Mouse (Mus musculus) intestine, embryonic 14.5 days (tissue): ENCODE results near the gene Rptor. TPM values are rescaled to one million over a fixed set of nuclear protein-coding genes. Genes with fewer than 3 reads are reported as not detected.

Experiments used
- ATAC-seq: fragments of 200-750 bp; cut with Nextera tagmentation; replicated peaks from 2 replicates; pipeline ENCODE4 v1.8.0; 2017; ENCODE audit warnings: low read depth, moderate number of reproducible peaks, moderate TSS enrichment, moderate library complexity; ENCODE audit not compliant: low FRiP score, low TSS enrichment
- DNase-seq: peaks from one replicate; pipeline ENCODE4 v3.0.0-alpha.2; 2018; ENCODE audit warnings: low spot score
- H3K27ac ChIP-seq: fragments of 300-500 bp; sonication (generic); 2 replicates; pipeline ENCODE4 v1.5.1; 2014; ENCODE audit warnings: low read depth, mild to moderate bottlenecking, control low read depth
- H3K27me3 ChIP-seq: fragments of 300-500 bp; sonication (generic); replicated peaks from 2 replicates; pipeline ENCODE4 v1.6.1; 2014; ENCODE audit warnings: low read length, control low read depth; ENCODE audit not compliant: control insufficient read depth, insufficient read depth
- H3K36me3 ChIP-seq: fragments of 300-500 bp; sonication (generic); 2 replicates; pipeline ENCODE4 v1.6.1; 2014; ENCODE audit warnings: low read length, control low read depth; ENCODE audit not compliant: control insufficient read depth, insufficient read depth
- H3K4me1 ChIP-seq: fragments of 300-500 bp; sonication (generic); replicated peaks from 2 replicates; pipeline ENCODE4 v1.6.1; 2014; ENCODE audit warnings: low read length, control low read depth, mixed read lengths; ENCODE audit not compliant: control insufficient read depth, insufficient read depth
- H3K4me2 ChIP-seq: fragments of 300-500 bp; sonication (generic); 2 replicates; pipeline ENCODE4 v1.6.1; 2014; ENCODE audit warnings: low read length
- H3K4me3 ChIP-seq: fragments of 300-500 bp; sonication (generic); 2 replicates; pipeline ENCODE4 v1.5.1; 2014; ENCODE audit warnings: low read depth, low read length, control low read depth, mixed read lengths
- H3K9ac ChIP-seq: fragments of 300-500 bp; sonication (generic); 2 replicates; pipeline ENCODE4 v1.6.1; 2014; ENCODE audit warnings: mild to moderate bottlenecking, low read length
- H3K9me3 ChIP-seq: fragments of 300-500 bp; sonication (generic); 2 replicates; pipeline ENCODE4 v1.6.1; 2016; ENCODE audit warnings: low read length, control low read depth; ENCODE audit not compliant: control insufficient read depth
- WGBS: fragments of 180-500 bp; shearing (Covaris S2); extraction: QIAGEN DNeasy Blood & Tissue Kit; methylation state at CpG from one replicate; pipeline ENCODE4 v1.1.7; 2014; 5-methylcytosine and 5-hydroxymethylcytosine counted together
- polyA plus RNA-seq: library from polyadenylated mRNA; unstranded; fragments of >200 nt; fragmentation: Nextera tagmentation; extraction: Ambion mirVana; gene quantifications from 2 replicates; pipeline ENCODE4 v1.2.1, GENCODE M21; 2014

Gene Rptor
- polyA plus RNA-seq, 1 experiment from 2014 or later, result 12.9 TPM

- 34% methylated on average over 4 of the region's 4 CpGs for WGBS
- Histone ChIP-seq H3K4me3 (no peak overlapping the region), H3K9me3 (no peaks in the 10 kb centered on the region), H3K4me1 (peaks cover 8% of the 10 kb centered on the region; the same call in 1 of the 2 replicates), H3K9ac (no peak overlapping the region), H3K36me3 (no peaks in the 10 kb centered on the region), H3K27ac (no peak overlapping the region), H3K4me2 (no peak overlapping the region), H3K27me3 (no peaks in the 10 kb centered on the region)
- no peak for DNase-seq
- ATAC-seq, result no peak
Observed at GRCm38 (mm10) chr11:119732961-119733656, 130.4 kb downstream of the Rptor start.

GRCm38 (mm10) chr11:119733657-119733990 is 130.9 kb downstream of the Rptor start:
- Histone ChIP-seq H3K4me3 (no peak overlapping the region), H3K36me3 (no peaks in the 10 kb centered on the region), H3K9me3 (no peaks in the 10 kb centered on the region), H3K9ac (no peak overlapping the region), H3K4me1 (peaks cover 8% of the 10 kb centered on the region; the same call in 1 of the 2 replicates), H3K27ac (no peak overlapping the region), H3K27me3 (no peaks in the 10 kb centered on the region), H3K4me2 (no peak overlapping the region)
- ATAC-seq (no peak), DNase-seq (no peak)
- WGBS, result 96% methylated on average over 7 of the region's 7 CpGs

- ATAC-seq (no peak), DNase-seq (no peak)
- Histone ChIP-seq H3K4me1 (peaks cover 8% of the 10 kb centered on the region; the same call in 1 of the 2 replicates), H3K9ac (no peak overlapping the region), H3K9me3 (no peaks in the 10 kb centered on the region), H3K4me2 (no peak overlapping the region), H3K27ac (no peak overlapping the region), H3K27me3 (no peaks in the 10 kb centered on the region), H3K4me3 (no peak overlapping the region), H3K36me3 (no peaks in the 10 kb centered on the region)
- 76% methylated on average over 2 of the region's 2 CpGs for WGBS
Observed at GRCm38 (mm10) chr11:119735152-119735551, 132.4 kb downstream of the Rptor start.

GRCm38 (mm10) chr11:119738990-119739846 is 136.5 kb downstream of the Rptor start:
- Histone ChIP-seq H3K4me2 (no peak overlapping the region), H3K9me3 (no peaks in the 10 kb centered on the region), H3K4me3 (no peak overlapping the region), H3K36me3 (peaks cover 5% of the 10 kb centered on the region; the same call in 1 of the 2 replicates), H3K27me3 (no peaks in the 10 kb centered on the region), H3K4me1 (no peaks in the 10 kb centered on the region; the same call in 1 of the 2 replicates), H3K27ac (no peak overlapping the region), H3K9ac (no peak overlapping the region)
- no peak for ATAC-seq
- no peak for DNase-seq
- 77% methylated on average over 7 of the region's 7 CpGs for WGBS

GRCm38 (mm10) chr11:119741401-119741800 is 138.7 kb downstream of the Rptor start:
- DNase-seq (no peak), ATAC-seq (no peak)
- H3K36me3 ChIP-seq, result peaks cover 5% of the 10 kb centered on the region; the same call in 1 of the 2 replicates
- no peak overlapping the region for H3K9ac ChIP-seq
- H3K9me3 ChIP-seq, result no peaks in the 10 kb centered on the region
- no peaks in the 10 kb centered on the region for H3K27me3 ChIP-seq
- no peak overlapping the region for H3K27ac ChIP-seq
- no peak overlapping the region for H3K4me2 ChIP-seq
- H3K4me3 ChIP-seq, result no peak overlapping the region
- no peaks in the 10 kb centered on the region; the same call in 1 of the 2 replicates for H3K4me1 ChIP-seq
- WGBS, result 81% methylated on average over 1 of the region's 1 CpGs

- Histone ChIP-seq H3K27ac (no peak overlapping the region), H3K27me3 (no peaks in the 10 kb centered on the region), H3K4me2 (no peak overlapping the region), H3K4me1 (no peaks in the 10 kb centered on the region; the same call in 1 of the 2 replicates), H3K4me3 (no peak overlapping the region), H3K9ac (no peak overlapping the region), H3K9me3 (no peaks in the 10 kb centered on the region), H3K36me3 (peaks cover 5% of the 10 kb centered on the region; the same call in 1 of the 2 replicates)
- ATAC-seq (no peak), DNase-seq (no peak)
- 64% methylated on average over 4 of the region's 4 CpGs for WGBS
Observed at GRCm38 (mm10) chr11:119744436-119744835, 141.7 kb downstream of the Rptor start.

DNA sequence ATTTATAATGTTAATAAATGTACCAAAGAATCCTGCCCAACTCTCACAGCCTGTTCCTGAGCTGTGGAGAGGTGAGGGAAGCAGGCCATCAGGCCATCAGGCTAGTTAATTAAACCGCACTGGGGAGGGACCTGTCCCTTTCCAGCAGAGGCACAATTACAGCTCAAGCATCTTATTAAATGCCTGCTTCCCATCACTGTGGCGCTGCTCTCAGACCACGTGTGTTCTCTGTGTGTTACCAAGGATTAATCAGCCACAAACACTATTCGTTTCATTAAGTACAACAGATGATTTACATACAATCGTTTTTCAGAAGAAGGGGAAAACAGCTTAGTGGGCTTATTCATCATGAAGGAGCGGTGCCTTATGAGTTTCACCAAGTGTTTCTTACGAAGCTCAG is 142.6 kb downstream of the Rptor start:
- Histone ChIP-seq H3K9me3 (no peaks in the 10 kb centered on the region), H3K4me3 (no peak overlapping the region), H3K36me3 (peaks cover 5% of the 10 kb centered on the region; the same call in 1 of the 2 replicates), H3K27ac (no peak overlapping the region), H3K4me1 (no peaks in the 10 kb centered on the region; the same call in 1 of the 2 replicates), H3K9ac (no peak overlapping the region), H3K4me2 (no peak overlapping the region), H3K27me3 (no peaks in the 10 kb centered on the region)
- 84% methylated on average over 7 of the region's 7 CpGs for WGBS
- ATAC-seq, result no peak
- no peak for DNase-seq

DNA sequence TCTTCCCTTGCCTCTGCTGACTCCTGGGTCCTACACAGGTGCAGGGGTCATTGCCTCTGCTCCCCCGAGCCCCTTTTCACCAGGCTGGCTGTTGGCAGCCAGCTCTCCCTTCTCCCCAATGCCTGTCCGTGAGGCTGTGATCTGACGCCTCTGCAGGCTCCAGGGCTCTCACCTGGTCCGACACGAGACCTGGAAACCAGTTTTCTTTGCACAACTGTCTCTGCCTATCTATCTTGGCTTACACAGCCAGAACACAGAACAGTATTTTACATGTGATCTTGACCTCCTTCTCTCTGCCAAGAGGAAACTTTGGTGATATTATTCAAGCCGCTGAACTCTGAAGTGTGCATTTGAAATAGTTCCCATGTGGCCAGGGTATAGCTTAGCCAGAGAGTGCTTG is 151.8 kb downstream of the Rptor start:
- H3K9ac ChIP-seq, result no peak overlapping the region
- no peak for ATAC-seq
- 0 out of 2 replicates have a peak, but pooled peaks cover 5% of the 10 kb centered on the region for H3K36me3 ChIP-seq
- no peaks in the 10 kb centered on the region for H3K9me3 ChIP-seq
- 58% methylated on average over 6 of the region's 6 CpGs for WGBS
- H3K4me1 ChIP-seq, result no peaks in the 10 kb centered on the region; the same call in 1 of the 2 replicates
- DNase-seq, result no peak
- no peak overlapping the region for H3K4me2 ChIP-seq
- no peak overlapping the region for H3K4me3 ChIP-seq
- H3K27ac ChIP-seq, result no peak overlapping the region
- H3K27me3 ChIP-seq, result no peaks in the 10 kb centered on the region
